8 mouse cellular contexts compared by ENCODE assay signal in genomic region chr15:79933052-79933669, GRCm38 (mm10). TPM values are rescaled to one million over a fixed set of nuclear protein-coding genes. Genes with fewer than 3 reads are reported as not detected.
DNase-seq lines count a peak whose midpoint lies in the region; ATAC-seq lines count a peak whose summit lies in the region.

No protein-coding gene starts in this region.

- WGBS in kidney, embryonic 14.5 days: 4% methylated on average over 22 of the region's 22 CpGs
- 4% methylated on average over 22 of the region's 22 CpGs for WGBS in hindbrain, embryonic 11.5 days
- 5% methylated on average over 22 of the region's 22 CpGs for WGBS in midbrain, embryonic 14.5 days

- H3K9me3 ChIP-seq in kidney, embryonic 14.5 days (ENCODE audit: control insufficient read depth, low read length): no peaks in the 10 kb centered on the region
- H3K9me3 ChIP-seq in hindbrain, embryonic 11.5 days (ENCODE audit: control insufficient read depth, low read length): no peaks in the 10 kb centered on the region
- H3K9me3 ChIP-seq in midbrain, embryonic 14.5 days (ENCODE audit: control insufficient read depth, low read length): no peaks in the 10 kb centered on the region

- ATAC-seq in kidney, embryonic 14.5 days (ENCODE audit: low FRiP score, low TSS enrichment): peak; percentile 34; the same call in 1 of the 2 replicates
- 0 out of 2 replicates have a peak, but pooled peaks have one; percentile 45 for ATAC-seq in hindbrain, embryonic 11.5 days (ENCODE audit: low FRiP score)
- ATAC-seq in midbrain, embryonic 14.5 days (ENCODE audit: low FRiP score, low TSS enrichment): peak; percentile 27; the same call in 1 of the 2 replicates

- peaks cover 24% of the 10 kb centered on the region for H3K27me3 ChIP-seq in kidney, embryonic 14.5 days (ENCODE audit: control insufficient read depth, insufficient read depth, low read length)
- peaks cover 20% of the 10 kb centered on the region for H3K27me3 ChIP-seq in hindbrain, embryonic 11.5 days (ENCODE audit: control insufficient read depth, insufficient read depth, low read length)
- H3K27me3 ChIP-seq in midbrain, embryonic 14.5 days (ENCODE audit: control insufficient read depth, insufficient read depth, low read length): peaks cover 9% of the 10 kb centered on the region; the same call in 1 of the 2 replicates

- H3K36me3 ChIP-seq in kidney, embryonic 14.5 days (ENCODE audit: control insufficient read depth, insufficient read depth, low read length): no peaks in the 10 kb centered on the region
- no peaks in the 10 kb centered on the region for H3K36me3 ChIP-seq in hindbrain, embryonic 11.5 days (ENCODE audit: control insufficient read depth, insufficient read depth, low read length)
- H3K36me3 ChIP-seq in midbrain, embryonic 14.5 days (ENCODE audit: control insufficient read depth, insufficient read depth, low read length): no peaks in the 10 kb centered on the region

- no peak overlapping the region for H3K27ac ChIP-seq in kidney, embryonic 14.5 days (ENCODE audit: low read depth, low read length)
- H3K27ac ChIP-seq in brown adipose tissue, adult 24 weeks (replicated peaks; ENCODE audit: low read depth, low read length): no peak overlapping the region
- H3K27ac ChIP-seq in hindbrain, embryonic 11.5 days (ENCODE audit: low read depth, low read length): no peak overlapping the region
- no peak overlapping the region for H3K27ac ChIP-seq in midbrain, embryonic 14.5 days (replicated peaks; ENCODE audit: low read depth, low read length)

- DNase-seq in kidney, postnatal 36 days: no peak
- no peak for DNase-seq in hindbrain, embryonic 11.5 days (ENCODE audit: low spot score)
- DNase-seq in midbrain, embryonic 14.5 days: no peak
- DNase-seq in right cerebral cortex, postnatal 14 days: no peak
- no peak for DNase-seq in thymus, postnatal 10 days (ENCODE audit: low spot score in 2 of 2)
- DNase-seq in thymus, postnatal 36 days: no peak

- H3K4me2 ChIP-seq in kidney, embryonic 14.5 days (replicated peaks; ENCODE audit: low read depth, low read length): peak overlapping the region; percentile 93
- H3K4me2 ChIP-seq in hindbrain, embryonic 11.5 days (replicated peaks; ENCODE audit: low read depth, low read length): peak overlapping the region; percentile 84
- peak overlapping the region; percentile 79 for H3K4me2 ChIP-seq in midbrain, embryonic 14.5 days (ENCODE audit: low read length)

- 0 out of 2 replicates have a peak overlapping the region, but pooled peaks have one; percentile 7 for H3K9ac ChIP-seq in kidney, embryonic 14.5 days (ENCODE audit: low read depth, low read length)
- H3K9ac ChIP-seq in hindbrain, embryonic 11.5 days (ENCODE audit: low read depth, low read length): no peak overlapping the region
- H3K9ac ChIP-seq in midbrain, embryonic 14.5 days (replicated peaks; ENCODE audit: low read length): no peak overlapping the region

- peak overlapping the region; percentile 69 for H3K4me3 ChIP-seq in kidney, embryonic 14.5 days (ENCODE audit: low read length)
- peak overlapping the region; percentile 62 for H3K4me3 ChIP-seq in brown adipose tissue, adult 24 weeks (ENCODE audit: insufficient read depth, low read depth, low read length)
- peak overlapping the region; percentile 65; the same call in 1 of the 2 replicates for H3K4me3 ChIP-seq in hindbrain, embryonic 11.5 days (ENCODE audit: low read depth, low read length)
- H3K4me3 ChIP-seq in midbrain, embryonic 14.5 days (replicated peaks; ENCODE audit: low read depth, low read length): peak overlapping the region; percentile 57

- 0 out of 2 replicates have a peak, but pooled peaks cover 4% of the 10 kb centered on the region for H3K4me1 ChIP-seq in kidney, embryonic 14.5 days (ENCODE audit: control insufficient read depth, insufficient read depth, low read length)
- peaks cover 11% of the 10 kb centered on the region; the same call in 1 of the 2 replicates for H3K4me1 ChIP-seq in brown adipose tissue, adult 24 weeks (ENCODE audit: control insufficient read depth, insufficient read depth, insufficient read length, low read length)
- H3K4me1 ChIP-seq in hindbrain, embryonic 11.5 days (replicated peaks; ENCODE audit: control insufficient read depth, insufficient read depth, low read length): peaks cover 5% of the 10 kb centered on the region
- H3K4me1 ChIP-seq in midbrain, embryonic 14.5 days (ENCODE audit: control insufficient read depth, insufficient read depth, low read length): peaks cover 23% of the 10 kb centered on the region

RNA-seq across cellular contexts. Expression of gene Cbx7, which starts 37.8 kb away (rescaled TPM):
- 1.5 and 2.0 TPM in 2 replicates for polyA plus RNA-seq in kidney, embryonic 14.5 days (2014; fragmentation: Nextera tagmentation; extraction: Ambion mirVana)
- 6.8 and 7.1 TPM in 2 replicates for polyA plus RNA-seq in brown adipose tissue, adult 24 weeks (2012; ENCODE audit: insufficient read depth, insufficient read length, missing spikeins)
- 1.7 and 2.2 TPM in 2 replicates for polyA plus RNA-seq in hindbrain, embryonic 11.5 days (2014; fragmentation: Nextera tagmentation; extraction: Ambion mirVana)
- 4.4 TPM in 2 replicates for polyA plus RNA-seq in midbrain, embryonic 14.5 days (2014; fragmentation: Nextera tagmentation; extraction: Ambion mirVana)

RNA-seq across cellular contexts. Expression of gene Apobec3, which starts 41.7 kb away (rescaled TPM):
- 20.3 and 25.3 TPM in 2 replicates for polyA plus RNA-seq in kidney, embryonic 14.5 days (2014; fragmentation: Nextera tagmentation; extraction: Ambion mirVana)
- 5.3 and 7.4 TPM in 2 replicates for polyA plus RNA-seq in brown adipose tissue, adult 24 weeks (2012; ENCODE audit: insufficient read depth, insufficient read length, missing spikeins)
- polyA plus RNA-seq in hindbrain, embryonic 11.5 days (2014; fragmentation: Nextera tagmentation; extraction: Ambion mirVana): 6.0 and 9.3 TPM in 2 replicates
- polyA plus RNA-seq in midbrain, embryonic 14.5 days (2014; fragmentation: Nextera tagmentation; extraction: Ambion mirVana): 0.92 and 5.0 TPM in 2 replicates
